Mouse (Mus musculus): ENCODE measurements around the gene Pdap1. TPM values are rescaled to one million over a fixed set of nuclear protein-coding genes. Genes with fewer than 3 reads are reported as not detected.
"Not testable (repeated sequence)": the region's sequence is repeated elsewhere in the genome, so short reads cannot be mapped to it uniquely, and the experiment has no call there.

Pdap1 gene
- polyA plus RNA-seq, 1 experiment from 2014 or later = 154 TPM

DNA sequence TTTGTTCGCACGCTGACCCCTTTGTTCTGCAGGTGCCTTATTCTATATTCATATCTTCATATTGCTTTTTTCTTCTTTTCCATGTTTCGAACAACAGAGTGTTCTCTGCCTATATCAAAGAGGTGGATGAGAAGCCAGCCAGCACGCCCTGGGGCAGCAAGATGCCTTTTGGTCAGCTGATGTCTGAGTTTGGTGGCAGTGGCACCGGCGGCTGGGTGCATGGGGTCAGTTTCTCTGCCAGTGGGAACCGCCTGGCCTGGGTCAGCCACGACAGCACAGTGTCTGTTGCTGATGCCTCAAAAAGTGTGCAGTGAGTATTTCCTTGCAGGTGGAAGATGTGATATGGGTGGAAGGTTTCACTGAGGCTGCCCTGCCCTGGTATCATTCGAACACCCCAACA, 39.1 kb downstream of the Pdap1 start:
- peaks cover 98% of the 10 kb centered on the region for H3K36me3 ChIP-seq (replicated peaks)
- H3K4me2 ChIP-seq = no peak overlapping the region
- no peaks in the 10 kb centered on the region for H3K4me1 ChIP-seq
- H3K27ac ChIP-seq = no peak overlapping the region
- no peaks in the 10 kb centered on the region for H3K9me3 ChIP-seq
- 93% methylated on average over 9 of the region's 9 CpGs for WGBS
- H3K9ac ChIP-seq = no peak overlapping the region
- ATAC-seq (ENCODE audit: low FRiP score) = no peak
- H3K27me3 ChIP-seq = no peaks in the 10 kb centered on the region
- no peak overlapping the region for H3K4me3 ChIP-seq (replicated peaks)

- no peak overlapping the region for H3K4me3 ChIP-seq (replicated peaks)
- 93% methylated on average over 10 of the region's 10 CpGs for WGBS
- no peaks in the 10 kb centered on the region for H3K4me1 ChIP-seq
- H3K9ac ChIP-seq = no peak overlapping the region
- H3K36me3 ChIP-seq (replicated peaks) = peaks cover 93% of the 10 kb centered on the region
- ATAC-seq (ENCODE audit: low FRiP score) = no peak
- H3K9me3 ChIP-seq = no peaks in the 10 kb centered on the region
- no peaks in the 10 kb centered on the region for H3K27me3 ChIP-seq
- H3K27ac ChIP-seq = no peak overlapping the region
- no peak overlapping the region for H3K4me2 ChIP-seq
These were observed 41.7 kb downstream of the Pdap1 start for GRCm38 (mm10) chr5:145098340-145098821.

GRCm38 (mm10) chr5:145096195-145096594, 43.8 kb downstream of the Pdap1 start:
- ATAC-seq (ENCODE audit: low FRiP score) = no peak
- no peak overlapping the region for H3K4me3 ChIP-seq (replicated peaks)
- no peaks in the 10 kb centered on the region for H3K27me3 ChIP-seq
- H3K9me3 ChIP-seq = no peaks in the 10 kb centered on the region
- H3K36me3 ChIP-seq (replicated peaks) = peaks cover 91% of the 10 kb centered on the region
- H3K9ac ChIP-seq = no peak overlapping the region
- H3K27ac ChIP-seq = no peak overlapping the region
- no peaks in the 10 kb centered on the region for H3K4me1 ChIP-seq
- no peak overlapping the region for H3K4me2 ChIP-seq
- WGBS = 84% methylated on average over 4 of the region's 4 CpGs

DNA sequence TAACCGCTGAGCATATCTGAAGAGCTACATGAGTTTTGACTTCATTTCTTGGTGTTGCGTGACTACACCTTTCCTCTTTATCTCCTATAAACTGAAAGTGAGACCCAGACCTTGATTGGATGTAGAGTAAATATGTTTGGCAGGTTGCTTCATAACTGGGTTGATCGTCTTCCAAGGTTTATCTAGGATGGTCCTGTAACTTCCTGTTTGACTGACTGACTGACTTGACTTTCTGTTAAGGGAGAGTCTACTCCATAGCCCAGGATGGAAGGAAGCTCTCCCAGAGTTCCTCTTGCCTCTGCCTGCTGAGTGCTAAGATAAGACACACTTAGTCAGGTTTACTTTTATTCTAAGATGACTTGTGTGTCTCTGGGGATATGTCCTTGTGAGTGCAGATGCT, 50.2 kb downstream of the Pdap1 start:
- Histone ChIP-seq H3K27ac (no peak overlapping the region), H3K4me3 (replicated peaks) (no peak overlapping the region), H3K27me3 (no peaks in the 10 kb centered on the region), H3K4me1 (peaks cover 3% of the 10 kb centered on the region), H3K9ac (no peak overlapping the region), H3K4me2 (no peak overlapping the region), H3K36me3 (replicated peaks) (peaks cover 40% of the 10 kb centered on the region), H3K9me3 (no peaks in the 10 kb centered on the region)
- ATAC-seq (ENCODE audit: low FRiP score) = no peak
- whole genome bisulfite sequencing = 96% methylated on average over 3 of the region's 3 CpGs

DNA sequence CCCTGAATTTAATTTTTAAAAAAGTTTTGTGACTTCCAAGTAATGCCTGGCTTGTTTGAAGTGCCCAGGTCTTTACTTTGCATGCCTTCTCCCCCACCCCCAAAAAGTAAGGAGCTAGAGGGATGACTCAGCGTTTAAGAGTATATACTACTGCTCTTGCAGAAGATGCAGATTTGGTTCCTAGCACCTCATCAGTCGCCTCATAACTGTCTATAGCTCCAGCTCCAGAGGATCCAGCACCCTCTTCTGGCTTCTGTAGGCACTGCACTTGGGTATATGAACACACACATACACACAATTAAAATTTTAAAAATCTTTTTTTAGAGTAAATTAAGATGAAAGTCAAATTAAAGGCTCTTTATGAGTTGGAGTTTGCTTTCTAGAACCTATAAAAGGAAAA, 51.9 kb downstream of the Pdap1 start:
- Histone ChIP-seq H3K9me3 (no peaks in the 10 kb centered on the region), H3K9ac (no peak overlapping the region), H3K4me2 (no peak overlapping the region), H3K4me1 (peaks cover 10% of the 10 kb centered on the region), H3K27ac (no peak overlapping the region), H3K4me3 (replicated peaks) (no peak overlapping the region), H3K36me3 (replicated peaks) (peaks cover 27% of the 10 kb centered on the region), H3K27me3 (no peaks in the 10 kb centered on the region)
- ATAC-seq (ENCODE audit: low FRiP score) = no peak
- WGBS = 93% methylated on average over 2 of the region's 2 CpGs

DNA sequence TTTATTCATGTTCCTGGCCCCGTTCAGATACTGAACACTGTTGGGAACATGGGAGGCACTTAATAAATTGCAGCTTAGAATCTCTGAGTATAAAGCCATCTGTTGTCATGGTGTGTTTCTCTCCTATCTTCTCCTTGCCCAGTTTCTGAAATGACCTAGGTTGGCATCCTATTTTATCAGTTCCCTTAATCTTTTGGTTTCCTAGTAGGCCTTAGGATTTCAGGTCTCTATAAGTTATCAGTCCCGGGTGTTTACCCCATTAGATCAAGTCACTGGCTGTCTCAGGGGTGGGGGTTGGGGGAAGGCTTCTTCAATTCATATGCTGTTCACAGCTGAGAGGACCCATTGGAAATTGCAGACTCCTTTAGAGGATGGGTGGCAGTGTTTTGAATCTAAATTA, 55.2 kb downstream of the Pdap1 start:
- no peaks in the 10 kb centered on the region for H3K9me3 ChIP-seq
- H3K27ac ChIP-seq = no peak overlapping the region
- peaks cover 10% of the 10 kb centered on the region for H3K4me1 ChIP-seq
- no peaks in the 10 kb centered on the region for H3K27me3 ChIP-seq
- peak overlapping the region; percentile 90; the same call in 1 of the 2 replicates for H3K9ac ChIP-seq
- ATAC-seq (ENCODE audit: low FRiP score) = no peak
- 85% methylated on average over 2 of the region's 2 CpGs for WGBS
- peak overlapping the region; percentile 91 for H3K4me2 ChIP-seq
- H3K36me3 ChIP-seq (replicated peaks) = peaks cover 6% of the 10 kb centered on the region; the same call in 1 of the 2 replicates
- H3K4me3 ChIP-seq (replicated peaks) = peak overlapping the region; percentile 78

- peak within 1 kb of the TSS; percentile 83; the same call in 1 of the 2 replicates for H3K27ac ChIP-seq
- ATAC-seq (ENCODE audit: low FRiP score) = peak; percentile 98
- peaks cover 3% of the 10 kb centered on the region; the same call in 1 of the 2 replicates for H3K27me3 ChIP-seq
- H3K4me1 ChIP-seq = peaks cover 10% of the 10 kb centered on the region
- peak within 1 kb of the TSS; percentile 91 for H3K4me2 ChIP-seq
- H3K9ac ChIP-seq = peak within 1 kb of the TSS; percentile 90
- H3K36me3 ChIP-seq (replicated peaks) = peaks cover 6% of the 10 kb centered on the region; the same call in 1 of the 2 replicates
- WGBS = under 1% methylated on average over 54 of the region's 54 CpGs
- no peaks in the 10 kb centered on the region for H3K9me3 ChIP-seq
- H3K4me3 ChIP-seq (replicated peaks) = peak within 1 kb of the TSS; percentile 78
These were observed 56.2 kb downstream of the Pdap1 start, which contains the start of the genes Arpc1a and Kpna7 for GRCm38 (mm10) chr5:145083632-145084451. Arpc1a (plus strand) TSS chr5:145083830. Kpna7 (minus strand) TSS chr5:145084030.

DNA sequence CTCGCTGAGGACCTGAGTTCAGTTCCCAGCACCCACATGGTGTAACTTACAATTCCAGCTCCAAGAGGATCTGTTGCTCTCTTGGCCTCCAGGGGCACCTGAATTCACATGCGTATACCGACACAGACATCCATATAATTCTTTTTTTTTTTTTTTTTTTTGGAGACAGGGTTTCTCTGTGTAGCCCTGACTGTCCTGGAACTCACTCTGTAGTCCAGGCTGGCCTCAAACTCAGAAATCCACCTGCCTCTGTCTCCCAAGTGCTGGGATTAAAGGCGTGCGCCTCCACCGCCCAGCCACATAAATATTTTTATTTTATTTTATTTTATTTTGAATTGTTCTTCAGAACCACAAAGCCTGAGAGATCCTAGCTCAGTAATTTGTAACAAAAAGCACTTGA, 56.8 kb downstream of the Pdap1 start:
- not testable (repeated sequence) for H3K4me1 ChIP-seq; H3K36me3 ChIP-seq (replicated peaks); H3K27me3 ChIP-seq; H3K9me3 ChIP-seq
- peak overlapping the region; percentile 83; the same call in 1 of the 2 replicates for H3K27ac ChIP-seq
- H3K4me2 ChIP-seq = peak overlapping the region; percentile 91
- 52% methylated on average over 6 of the region's 6 CpGs for WGBS
- H3K9ac ChIP-seq = peak overlapping the region; percentile 90
- peak; percentile 28 for ATAC-seq (ENCODE audit: low FRiP score)
- peak overlapping the region; percentile 78 for H3K4me3 ChIP-seq (replicated peaks)

DNA sequence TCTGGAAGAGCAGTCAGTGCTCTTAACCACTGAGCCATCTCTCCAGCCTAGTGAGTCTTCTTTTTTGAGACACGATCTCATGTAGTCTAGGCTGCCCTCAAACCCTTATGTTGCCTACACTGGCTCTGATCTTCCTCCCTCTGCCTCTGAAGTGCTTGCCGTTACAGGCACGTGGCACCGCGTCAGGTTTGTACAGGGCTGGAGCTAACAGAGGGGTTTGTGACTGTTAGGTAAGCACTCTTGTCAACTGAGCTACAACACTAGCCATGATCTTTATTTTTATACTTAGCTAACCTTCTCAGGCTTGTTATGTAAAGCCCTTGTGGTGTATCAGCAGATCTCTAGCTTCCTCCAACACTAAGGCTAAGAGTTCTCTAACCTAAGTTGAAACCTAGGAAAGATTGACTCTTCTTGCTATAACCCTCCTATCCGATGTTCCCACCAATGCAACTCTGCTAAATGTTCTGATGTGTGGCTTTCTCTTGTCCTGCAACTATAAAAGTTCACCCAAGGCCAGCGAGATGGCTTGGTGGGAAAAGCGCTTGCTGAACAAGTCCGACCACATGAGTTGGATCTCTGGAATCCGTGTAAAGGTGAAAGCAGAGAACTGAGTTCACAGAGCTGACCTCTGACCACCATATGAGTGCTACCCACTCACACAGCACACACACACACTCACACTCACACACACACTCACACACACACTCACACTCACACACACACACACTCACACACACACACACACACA, 58.0 kb downstream of the Pdap1 start:
- 0 out of 2 replicates have a peak, but pooled peaks cover 3% of the 10 kb centered on the region for H3K36me3 ChIP-seq (replicated peaks)
- no peak overlapping the region for H3K27ac ChIP-seq
- peaks cover 3% of the 10 kb centered on the region; the same call in 1 of the 2 replicates for H3K27me3 ChIP-seq
- ATAC-seq (ENCODE audit: low FRiP score) = no peak
- 92% methylated on average over 10 of the region's 10 CpGs for WGBS
- no peak overlapping the region for H3K4me3 ChIP-seq (replicated peaks)
- H3K4me2 ChIP-seq = no peak overlapping the region
- no peak overlapping the region for H3K9ac ChIP-seq
- H3K4me1 ChIP-seq = peaks cover 10% of the 10 kb centered on the region
- H3K9me3 ChIP-seq = no peaks in the 10 kb centered on the region

Other genes with a start within 250 kb of the Pdap1 start
- gene Smurf1, start 174.4 kb downstream of the Pdap1 start, polyA plus RNA-seq (2016; fragmentation: Nextera tagmentation; extraction: Ambion mirVana) = 22.7 and 24.7 TPM in 2 replicates
- gene Gm4871, start 107.5 kb downstream of the Pdap1 start, polyA plus RNA-seq (2016; fragmentation: Nextera tagmentation; extraction: Ambion mirVana) = not detected in 2 replicates
- gene 1700018F24Rik, start 97.2 kb downstream of the Pdap1 start, polyA plus RNA-seq (2016; fragmentation: Nextera tagmentation; extraction: Ambion mirVana) = not detected in 2 replicates
- 168 and 174 TPM in 2 replicates for gene Arpc1a, start 56.4 kb downstream of the Pdap1 start, polyA plus RNA-seq (2016; fragmentation: Nextera tagmentation; extraction: Ambion mirVana)
- not detected in 2 replicates for gene Kpna7, start 56.2 kb downstream of the Pdap1 start, polyA plus RNA-seq (2016; fragmentation: Nextera tagmentation; extraction: Ambion mirVana)
- gene Arpc1b, start 26.0 kb downstream of the Pdap1 start, polyA plus RNA-seq (2016; fragmentation: Nextera tagmentation; extraction: Ambion mirVana) = 52.2 and 65.6 TPM in 2 replicates
- 225 and 235 TPM in 2 replicates for gene Bud31, start 124 bp upstream of the Pdap1 start, polyA plus RNA-seq (2016; fragmentation: Nextera tagmentation; extraction: Ambion mirVana)
- 19.5 and 20.3 TPM in 2 replicates for gene Ptcd1, start 26.9 kb upstream of the Pdap1 start, polyA plus RNA-seq (2016; fragmentation: Nextera tagmentation; extraction: Ambion mirVana)
- gene Cpsf4, start 27.0 kb upstream of the Pdap1 start, polyA plus RNA-seq (2016; fragmentation: Nextera tagmentation; extraction: Ambion mirVana) = 65.7 and 69.5 TPM in 2 replicates
- gene Atp5j2, start 51.8 kb upstream of the Pdap1 start, polyA plus RNA-seq (2016; fragmentation: Nextera tagmentation; extraction: Ambion mirVana) = 523 and 541 TPM in 2 replicates
- 8.0 and 9.0 TPM in 2 replicates for gene Zkscan14, start 61.6 kb upstream of the Pdap1 start, polyA plus RNA-seq (2016; fragmentation: Nextera tagmentation; extraction: Ambion mirVana)
- 19.6 and 21.4 TPM in 2 replicates for gene Zkscan5, start 64.3 kb upstream of the Pdap1 start, polyA plus RNA-seq (2016; fragmentation: Nextera tagmentation; extraction: Ambion mirVana)
- 37.4 and 38.0 TPM in 2 replicates for gene Zfp655, start 91.5 kb upstream of the Pdap1 start, polyA plus RNA-seq (2016; fragmentation: Nextera tagmentation; extraction: Ambion mirVana)
- gene Zscan25, start 140.3 kb upstream of the Pdap1 start, polyA plus RNA-seq (2016; fragmentation: Nextera tagmentation; extraction: Ambion mirVana) = 0.66 and 0.73 TPM in 2 replicates
- not detected in 2 replicates for gene Cyp3a57, start 205.0 kb upstream of the Pdap1 start, polyA plus RNA-seq (2016; fragmentation: Nextera tagmentation; extraction: Ambion mirVana)